Mouse (Mus musculus): ENCODE data around the gene Gata2. TPM values are rescaled to one million over a fixed set of nuclear protein-coding genes. Genes with fewer than 3 reads are reported as not detected.

Gene Gata2
- total RNA-seq (2014; fragmentation: Nextera tagmentation), result 264 and 265 TPM in 2 replicates
- total RNA-seq (2017), result 127 and 145 TPM in 2 replicates
- polyA plus RNA-seq (2012), result 1,748 and 2,211 TPM in 2 replicates

DNA sequence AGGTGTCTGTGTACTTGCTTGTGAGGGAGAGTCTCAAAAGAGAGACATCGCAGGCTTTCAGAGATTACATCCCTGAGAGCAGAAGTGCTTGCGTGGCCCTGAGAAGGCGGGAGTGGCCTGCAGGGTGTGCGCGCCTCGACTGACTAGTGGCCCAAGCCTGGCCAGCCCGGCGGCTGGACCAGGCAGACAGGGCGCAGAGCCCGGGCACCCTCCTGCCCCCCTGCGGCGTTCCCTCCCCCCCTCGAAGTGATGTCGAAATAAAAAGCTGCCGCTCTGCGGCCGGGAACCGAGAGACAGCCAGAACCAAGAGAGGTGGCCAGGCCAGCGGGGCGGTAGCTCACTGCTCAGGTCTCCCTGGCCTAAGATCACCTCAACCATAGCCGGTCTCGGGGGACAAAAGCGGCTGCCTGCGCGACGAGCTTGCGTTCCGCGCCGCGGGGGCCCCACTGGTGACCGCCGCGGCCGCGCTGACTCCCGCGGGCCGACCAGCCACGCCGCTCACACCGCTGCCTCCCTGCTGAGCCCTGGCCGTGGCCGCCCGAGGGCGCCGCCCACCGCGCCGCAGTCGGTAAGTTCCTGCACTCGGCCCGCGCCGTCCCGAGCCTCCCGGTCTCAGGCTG, at the start of gene Gata2:
Gene Gata2, plus strand, starts transcription at position 459 of the 620 bp plus-strand sequence.
- H3K27me3 ChIP-seq (ENCODE audit: insufficient read depth, low read length), result no peaks in the 10 kb centered on the region
- H3K4me3 ChIP-seq (ENCODE audit: low read depth, low read length), result peak within 1 kb of the TSS; percentile 99
- TF ChIP-seq TAL1 (conservative IDR thresholded peaks at IDR 0.05; ENCODE audit: low read depth, low read length), result no peak
- no peak for TF ChIP-seq CTCF (IDR thresholded peaks at IDR 0.05; ENCODE audit: low read depth, low read length)
- TF ChIP-seq GATA2 (IDR thresholded peaks at IDR 0.05; ENCODE audit: borderline replicate concordance, low read depth, low read length), result no peak
- TF ChIP-seq GATA1 (IDR thresholded peaks at IDR 0.05; ENCODE audit: borderline replicate concordance, low read length), result no peak
- no peak for TF ChIP-seq POLR2AphosphoS5 (IDR thresholded peaks at IDR 0.05; ENCODE audit: insufficient replicate concordance, low read depth, low read length)
- H3K4me1 ChIP-seq (ENCODE audit: insufficient read depth, low read depth, low read length), result peaks cover 75% of the 10 kb centered on the region
- ATAC-seq (ENCODE audit: extremely low read depth, insufficient number of reproducible peaks, low FRiP score, poor library complexity, severe bottlenecking) (no peak), DNase-seq (ENCODE audit: low spot score) (no peak)
- H3K9me3 ChIP-seq (replicated peaks), result no peaks in the 10 kb centered on the region
- H3K36me3 ChIP-seq (replicated peaks), result peaks cover 61% of the 10 kb centered on the region

DNA sequence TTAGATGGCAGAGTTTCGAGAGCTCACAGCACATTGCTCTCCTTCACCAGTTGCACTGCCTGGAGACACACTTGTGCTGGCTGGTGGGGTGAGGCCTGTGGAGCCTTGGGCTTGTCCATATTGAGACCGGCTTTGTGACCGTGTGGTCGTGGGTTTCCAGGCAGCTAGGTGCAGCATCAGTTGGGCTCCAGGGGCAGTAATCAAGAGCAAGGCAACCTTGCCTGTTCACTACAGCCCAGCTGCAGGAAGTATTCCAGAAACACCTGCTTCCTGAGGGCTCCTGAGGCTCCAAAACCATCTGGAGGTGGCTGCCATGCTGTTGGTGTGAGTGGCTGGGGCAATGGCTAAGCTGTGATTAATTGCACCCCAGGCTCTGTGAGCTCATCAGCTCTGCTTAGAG, 47.9 kb upstream of the Gata2 start:
- no peak for TF ChIP-seq POLR2AphosphoS5 (IDR thresholded peaks at IDR 0.05; ENCODE audit: insufficient replicate concordance, low read depth, low read length)
- no peak for TF ChIP-seq GATA2 (IDR thresholded peaks at IDR 0.05; ENCODE audit: borderline replicate concordance, low read depth, low read length)
- TF ChIP-seq GATA1 (IDR thresholded peaks at IDR 0.05; ENCODE audit: borderline replicate concordance, low read length), result no peak
- TF ChIP-seq TAL1 (conservative IDR thresholded peaks at IDR 0.05; ENCODE audit: low read depth, low read length), result no peak
- TF ChIP-seq CTCF (IDR thresholded peaks at IDR 0.05; ENCODE audit: low read depth, low read length), result no peak
- Histone ChIP-seq H3K4me1 (ENCODE audit: insufficient read depth, low read depth, low read length) (no peaks in the 10 kb centered on the region), H3K27me3 (ENCODE audit: insufficient read depth, low read length) (peaks cover 4% of the 10 kb centered on the region; the same call in 1 of the 2 replicates), H3K4me3 (ENCODE audit: low read depth, low read length) (no peak overlapping the region), H3K36me3 (replicated peaks) (peaks cover 38% of the 10 kb centered on the region), H3K9me3 (replicated peaks) (peaks cover 3% of the 10 kb centered on the region)
- DNase-seq (ENCODE audit: low spot score), result no peak
- ATAC-seq (ENCODE audit: extremely low read depth, insufficient number of reproducible peaks, low FRiP score, poor library complexity, severe bottlenecking), result no peak

DNA sequence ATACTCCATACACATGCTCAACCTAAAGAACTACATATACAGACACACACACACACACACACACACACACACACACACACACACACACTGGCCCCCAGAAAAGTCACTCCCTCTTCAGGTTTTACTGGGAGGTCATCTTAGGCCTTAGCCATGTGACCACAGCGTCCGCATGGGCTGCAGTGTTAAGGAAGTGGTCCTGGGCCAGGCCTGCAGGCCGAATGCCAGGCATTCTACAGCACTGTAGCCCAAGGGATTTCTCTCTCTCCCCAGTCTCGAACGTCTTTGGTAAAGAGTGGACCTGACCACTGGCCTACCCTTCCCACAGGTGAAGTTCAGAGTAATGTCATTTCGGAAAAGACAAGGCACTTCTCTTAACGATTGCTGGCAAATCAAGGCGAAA, 47.1 kb upstream of the Gata2 start:
- no peak for DNase-seq (ENCODE audit: low spot score)
- Histone ChIP-seq H3K36me3 (replicated peaks) (peaks cover 46% of the 10 kb centered on the region), H3K4me1 (ENCODE audit: insufficient read depth, low read depth, low read length) (no peaks in the 10 kb centered on the region), H3K9me3 (replicated peaks) (peaks cover 3% of the 10 kb centered on the region), H3K27me3 (ENCODE audit: insufficient read depth, low read length) (peaks cover 4% of the 10 kb centered on the region; the same call in 1 of the 2 replicates), H3K4me3 (ENCODE audit: low read depth, low read length) (no peak overlapping the region)
- TF ChIP-seq GATA1 (IDR thresholded peaks at IDR 0.05; ENCODE audit: borderline replicate concordance, low read length) (no peak), TAL1 (conservative IDR thresholded peaks at IDR 0.05; ENCODE audit: low read depth, low read length) (no peak), CTCF (IDR thresholded peaks at IDR 0.05; ENCODE audit: low read depth, low read length) (no peak), POLR2AphosphoS5 (IDR thresholded peaks at IDR 0.05; ENCODE audit: insufficient replicate concordance, low read depth, low read length) (no peak), GATA2 (IDR thresholded peaks at IDR 0.05; ENCODE audit: borderline replicate concordance, low read depth, low read length) (no peak)
- ATAC-seq (ENCODE audit: extremely low read depth, insufficient number of reproducible peaks, low FRiP score, poor library complexity, severe bottlenecking), result no peak

DNA sequence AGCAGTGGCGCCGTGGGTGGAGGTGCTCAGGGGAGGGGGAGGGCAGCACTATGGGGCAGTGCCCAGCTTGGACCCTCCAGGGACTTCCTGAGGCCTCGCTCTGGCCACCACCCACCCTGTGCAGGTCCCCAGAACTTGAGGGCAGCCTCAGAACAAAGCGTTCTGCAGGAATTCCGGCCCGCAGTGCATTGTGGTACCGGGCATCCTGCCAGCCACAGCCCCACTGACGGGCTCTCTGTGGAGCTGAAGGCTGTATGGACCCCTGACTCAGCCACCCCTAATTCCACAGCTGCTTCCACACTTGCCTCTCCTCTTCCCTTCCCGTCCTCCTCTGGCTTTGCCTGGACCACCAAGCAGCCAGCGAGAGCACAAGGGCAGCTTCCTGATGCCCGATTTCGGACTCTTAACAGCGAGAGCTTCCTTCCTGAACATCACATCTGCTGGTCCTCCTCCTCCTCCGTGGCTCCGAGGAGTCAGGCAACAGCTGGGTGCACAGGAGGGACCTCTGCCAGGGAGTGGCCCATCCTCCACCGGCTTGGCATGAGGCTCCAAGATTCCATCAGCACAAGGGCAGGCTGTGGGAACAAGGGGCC, 46.2 kb upstream of the Gata2 start:
- Histone ChIP-seq H3K9me3 (replicated peaks) (peaks cover 3% of the 10 kb centered on the region), H3K4me1 (ENCODE audit: insufficient read depth, low read depth, low read length) (no peaks in the 10 kb centered on the region), H3K36me3 (replicated peaks) (peaks cover 55% of the 10 kb centered on the region), H3K4me3 (ENCODE audit: low read depth, low read length) (no peak overlapping the region), H3K27me3 (ENCODE audit: insufficient read depth, low read length) (peaks cover 4% of the 10 kb centered on the region; the same call in 1 of the 2 replicates)
- no peak for ATAC-seq (ENCODE audit: extremely low read depth, insufficient number of reproducible peaks, low FRiP score, poor library complexity, severe bottlenecking)
- TF ChIP-seq GATA1 (IDR thresholded peaks at IDR 0.05; ENCODE audit: borderline replicate concordance, low read length) (no peak), POLR2AphosphoS5 (IDR thresholded peaks at IDR 0.05; ENCODE audit: insufficient replicate concordance, low read depth, low read length) (no peak), GATA2 (IDR thresholded peaks at IDR 0.05; ENCODE audit: borderline replicate concordance, low read depth, low read length) (no peak), CTCF (IDR thresholded peaks at IDR 0.05; ENCODE audit: low read depth, low read length) (no peak), TAL1 (conservative IDR thresholded peaks at IDR 0.05; ENCODE audit: low read depth, low read length) (no peak)
- no peak for DNase-seq (ENCODE audit: low spot score)

DNA sequence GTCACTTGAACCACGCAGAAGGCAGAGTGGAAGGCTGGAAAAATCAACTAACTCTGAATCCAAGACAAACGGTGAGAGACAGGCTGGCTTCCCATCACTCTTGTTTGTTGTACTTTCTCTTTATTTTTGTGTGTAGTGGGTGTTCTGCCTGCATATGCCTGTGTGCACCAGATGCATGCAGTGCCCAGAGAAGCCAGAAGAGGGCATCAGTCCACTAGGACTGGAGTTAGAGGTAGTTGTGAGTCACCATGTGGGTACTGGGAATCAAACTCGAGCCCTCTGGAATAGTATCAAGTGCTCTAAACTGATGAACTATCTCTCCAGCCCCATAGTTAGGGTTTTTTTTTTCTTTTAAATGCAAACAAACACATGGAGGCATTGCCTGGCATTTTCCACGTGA, 42.4 kb upstream of the Gata2 start:
- no peak for DNase-seq (ENCODE audit: low spot score)
- peaks cover 9% of the 10 kb centered on the region; the same call in 1 of the 2 replicates for H3K4me1 ChIP-seq (ENCODE audit: insufficient read depth, low read depth, low read length)
- TF ChIP-seq GATA2 (IDR thresholded peaks at IDR 0.05; ENCODE audit: borderline replicate concordance, low read depth, low read length) (no peak), CTCF (IDR thresholded peaks at IDR 0.05; ENCODE audit: low read depth, low read length) (0 out of 2 replicates have a peak, but pooled peaks have one; percentile 9)
- H3K27me3 ChIP-seq (ENCODE audit: insufficient read depth, low read length), result peaks cover 4% of the 10 kb centered on the region; the same call in 1 of the 2 replicates
- ATAC-seq (ENCODE audit: extremely low read depth, insufficient number of reproducible peaks, low FRiP score, poor library complexity, severe bottlenecking), result no peak
- H3K9me3 ChIP-seq (replicated peaks), result no peaks in the 10 kb centered on the region
- H3K36me3 ChIP-seq (replicated peaks), result peaks cover 62% of the 10 kb centered on the region
- no peak overlapping the region for H3K4me3 ChIP-seq (ENCODE audit: low read depth, low read length)

DNA sequence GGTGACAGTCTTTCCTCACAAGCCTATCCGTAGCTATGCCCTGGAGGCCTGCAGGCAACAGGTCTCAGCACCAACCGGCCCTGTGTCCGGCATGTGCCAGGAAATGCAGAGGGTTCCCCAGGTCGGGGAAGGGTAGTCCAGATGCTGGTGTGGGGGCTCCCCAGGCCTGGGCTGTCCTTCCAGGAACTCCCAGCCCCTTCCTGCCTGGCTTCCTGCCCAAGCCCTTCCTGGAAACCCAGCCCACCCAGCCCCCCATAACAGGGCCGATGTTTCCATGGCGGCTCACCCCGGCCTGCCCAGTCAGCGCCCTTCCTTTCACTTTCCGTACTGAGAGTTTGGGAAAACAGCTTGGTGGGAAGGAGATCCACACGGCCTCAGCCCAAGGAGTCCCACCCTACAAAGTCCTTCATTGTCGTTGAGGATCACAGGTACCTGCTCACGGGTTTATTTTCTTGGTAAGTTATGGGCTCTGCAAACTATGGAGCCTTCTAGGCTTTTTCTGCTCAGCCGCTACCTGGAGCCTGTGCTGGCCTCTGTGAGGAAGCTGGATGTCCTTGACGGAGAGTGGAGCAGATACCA, 41.5 kb upstream of the Gata2 start:
- no peak overlapping the region for H3K4me3 ChIP-seq (ENCODE audit: low read depth, low read length)
- no peak for DNase-seq (ENCODE audit: low spot score)

More for the DNA sequence above, 41.5 kb upstream of the Gata2 start:
- H3K27me3 ChIP-seq (ENCODE audit: insufficient read depth, low read length), result peaks cover 4% of the 10 kb centered on the region; the same call in 1 of the 2 replicates
- H3K4me1 ChIP-seq (ENCODE audit: insufficient read depth, low read depth, low read length), result peaks cover 9% of the 10 kb centered on the region; the same call in 1 of the 2 replicates
- no peaks in the 10 kb centered on the region for H3K9me3 ChIP-seq (replicated peaks)
- TF ChIP-seq POLR2AphosphoS5 (IDR thresholded peaks at IDR 0.05; ENCODE audit: insufficient replicate concordance, low read depth, low read length), result no peak
- ATAC-seq (ENCODE audit: extremely low read depth, insufficient number of reproducible peaks, low FRiP score, poor library complexity, severe bottlenecking), result no peak
- peaks cover 59% of the 10 kb centered on the region for H3K36me3 ChIP-seq (replicated peaks)

Data from G1E (cell line).